Mouse (Mus musculus) erythroblast, embryonic 14.5 days (primary cell): ENCODE results near the gene Wdr66. TPM values are rescaled to one million over a fixed set of nuclear protein-coding genes. Genes with fewer than 3 reads are reported as not detected.
"Not testable (repeated sequence)": the region's sequence is repeated elsewhere in the genome, so short reads cannot be mapped to it uniquely, and the experiment has no call there.

Source experiments
- H3K27me3 ChIP-seq: 2 replicates; pipeline ENCODE4 v1.6.1; 2012; ENCODE audit warnings: inconsistent platforms; ENCODE audit not compliant: control insufficient read depth
- H3K36me3 ChIP-seq: 2 replicates; pipeline ENCODE4 v1.6.1; 2012; ENCODE audit warnings: mild to moderate bottlenecking, inconsistent platforms; ENCODE audit not compliant: control insufficient read depth
- H3K4me1 ChIP-seq: 2 replicates; pipeline ENCODE4 v1.6.1; 2012; ENCODE audit warnings: inconsistent platforms; ENCODE audit not compliant: control insufficient read depth
- H3K4me3 ChIP-seq: replicated peaks from 2 replicates; pipeline ENCODE3; 2012; ENCODE audit warnings: moderate library complexity, mild to moderate bottlenecking, inconsistent platforms
- H3K9me3 ChIP-seq: 2 replicates; pipeline ENCODE4 v1.6.1; 2012; ENCODE audit warnings: low read length, inconsistent platforms, mixed read lengths; ENCODE audit not compliant: control insufficient read depth
- GATA1 ChIP-seq: IDR thresholded peaks from 2 replicates; pipeline ENCODE4 v1.6.1; 2012; ENCODE audit warnings: low read length, inconsistent platforms, mixed read lengths
- TAL1 ChIP-seq: IDR thresholded peaks from 3 replicates; pipeline ENCODE4 v1.6.1; 2012; ENCODE audit warnings: low read length, inconsistent platforms, mixed read lengths
- polyA plus RNA-seq: library from polyadenylated mRNA; stranded (reverse); fragments of >175 nt; gene quantifications from 2 replicates; pipeline ENCODE4 v1.2.3, GENCODE M21; 2012

Wdr66 gene
- polyA plus RNA-seq, result 0.02 and 0.06 TPM in 2 replicates

GRCm38 (mm10) chr5:123251834-123252233 is at the start of gene Wdr66:
Gene Wdr66, plus strand, starts transcription at chr5:123252102.
- H3K9me3 ChIP-seq, result no peaks in the 10 kb centered on the region
- no peak for TF ChIP-seq TAL1
- TF ChIP-seq GATA1, result no peak
- peaks cover 27% of the 10 kb centered on the region for H3K36me3 ChIP-seq
- peaks cover 37% of the 10 kb centered on the region for H3K27me3 ChIP-seq
- H3K4me3 ChIP-seq, result no peak within 1 kb of the TSS
- peaks cover 4% of the 10 kb centered on the region for H3K4me1 ChIP-seq

- H3K4me3 ChIP-seq, H3K36me3 ChIP-seq, H3K27me3 ChIP-seq, H3K9me3 ChIP-seq: not testable (repeated sequence)
- H3K4me1 ChIP-seq, result peaks cover 37% of the 10 kb centered on the region
Observed at GRCm38 (mm10) chr5:123202771-123203170, 49.1 kb upstream of the Wdr66 start.

GRCm38 (mm10) chr5:123203591-123203990 is 48.3 kb upstream of the Wdr66 start:
- H3K4me1 ChIP-seq, result peaks cover 29% of the 10 kb centered on the region
- not testable (repeated sequence) for H3K36me3 ChIP-seq, H3K27me3 ChIP-seq, H3K9me3 ChIP-seq, H3K4me3 ChIP-seq

- not testable (repeated sequence) for H3K4me3 ChIP-seq, H3K9me3 ChIP-seq, H3K27me3 ChIP-seq, H3K36me3 ChIP-seq
- H3K4me1 ChIP-seq, result peaks cover 30% of the 10 kb centered on the region
Observed at GRCm38 (mm10) chr5:123222346-123223050, 29.4 kb upstream of the Wdr66 start.

- Histone ChIP-seq H3K36me3 (peaks cover 2% of the 10 kb centered on the region; the same call in 1 of the 2 replicates), H3K4me1 (peaks cover 34% of the 10 kb centered on the region), H3K27me3 (no peaks in the 10 kb centered on the region), H3K9me3 (peaks cover 7% of the 10 kb centered on the region), H3K4me3 (no peak overlapping the region)
- TF ChIP-seq TAL1 (peak; percentile 48; the same call in 1 of the 3 replicates), GATA1 (no peak)
Observed at GRCm38 (mm10) chr5:123223051-123223410, 28.9 kb upstream of the Wdr66 start.

- H3K36me3 ChIP-seq, H3K9me3 ChIP-seq, H3K27me3 ChIP-seq, H3K4me3 ChIP-seq: not testable (repeated sequence)
- peaks cover 38% of the 10 kb centered on the region for H3K4me1 ChIP-seq
Observed at GRCm38 (mm10) chr5:123223861-123224260, 28.0 kb upstream of the Wdr66 start.

- no peak for TF ChIP-seq TAL1
- no peak for TF ChIP-seq GATA1
- Histone ChIP-seq H3K27me3 (no peaks in the 10 kb centered on the region), H3K36me3 (peaks cover 15% of the 10 kb centered on the region), H3K4me3 (no peak overlapping the region), H3K4me1 (peaks cover 49% of the 10 kb centered on the region), H3K9me3 (no peaks in the 10 kb centered on the region)
Observed at GRCm38 (mm10) chr5:123226851-123227250, 25.1 kb upstream of the Wdr66 start.

- no peaks in the 10 kb centered on the region for H3K9me3 ChIP-seq
- H3K27me3 ChIP-seq, result no peaks in the 10 kb centered on the region
- peak overlapping the region; percentile 78 for H3K4me3 ChIP-seq
- peaks cover 25% of the 10 kb centered on the region for H3K36me3 ChIP-seq
- TF ChIP-seq GATA1 (peak; percentile 97), TAL1 (no peak)
- H3K4me1 ChIP-seq, result peaks cover 41% of the 10 kb centered on the region
Observed at GRCm38 (mm10) chr5:123227762-123228523, 24.0 kb upstream of the Wdr66 start.

- no peaks in the 10 kb centered on the region for H3K27me3 ChIP-seq
- TF ChIP-seq GATA1 (no peak), TAL1 (no peak)
- peaks cover 38% of the 10 kb centered on the region for H3K4me1 ChIP-seq
- H3K4me3 ChIP-seq, result peak overlapping the region; percentile 78
- no peaks in the 10 kb centered on the region for H3K9me3 ChIP-seq
- H3K36me3 ChIP-seq, result peaks cover 31% of the 10 kb centered on the region
Observed at GRCm38 (mm10) chr5:123228524-123228922, 23.4 kb upstream of the Wdr66 start.

GRCm38 (mm10) chr5:123229296-123229695 is 22.6 kb upstream of the Wdr66 start:
- Histone ChIP-seq H3K4me1 (peaks cover 36% of the 10 kb centered on the region), H3K36me3 (peaks cover 39% of the 10 kb centered on the region), H3K4me3 (peak overlapping the region; percentile 78), H3K9me3 (no peaks in the 10 kb centered on the region), H3K27me3 (no peaks in the 10 kb centered on the region)
- TF ChIP-seq GATA1, result no peak
- no peak for TF ChIP-seq TAL1
